Mouse (Mus musculus) midbrain, embryonic 11.5 days (tissue): ENCODE data around the gene Dmrt1. TPM values are rescaled to one million over a fixed set of nuclear protein-coding genes. Genes with fewer than 3 reads are reported as not detected.

Experiments used
- ATAC-seq: fragments of 200-750 bp; cut with Nextera tagmentation; 2 replicates; pipeline ENCODE4 v1.8.0; 2017; ENCODE audit warnings: moderate TSS enrichment, moderate library complexity; ENCODE audit not compliant: low FRiP score
- DNase-seq: peaks from one replicate; pipeline ENCODE4 v3.0.0; 2015; ENCODE audit warnings: low spot score; ENCODE audit errors: missing footprints
- H3K27ac ChIP-seq: fragments of 300-500 bp; sonication (generic); 2 replicates; pipeline ENCODE4 v1.5.1; 2014; ENCODE audit warnings: low read depth, low read length
- H3K27me3 ChIP-seq: fragments of 300-500 bp; sonication (generic); 2 replicates; pipeline ENCODE4 v1.6.1; 2014; ENCODE audit warnings: mild to moderate bottlenecking, low read length, moderate library complexity, mixed read lengths; ENCODE audit not compliant: control insufficient read depth, insufficient read depth
- H3K36me3 ChIP-seq: fragments of 300-500 bp; sonication (generic); 2 replicates; pipeline ENCODE4 v1.6.1; 2014; ENCODE audit warnings: mild to moderate bottlenecking, low read length, moderate library complexity, mixed read lengths; ENCODE audit not compliant: control insufficient read depth, insufficient read depth
- H3K4me1 ChIP-seq: fragments of 300-500 bp; sonication (generic); 2 replicates; pipeline ENCODE4 v1.6.1; 2014; ENCODE audit warnings: low read length; ENCODE audit not compliant: control insufficient read depth, insufficient read depth
- H3K4me2 ChIP-seq: fragments of 300-500 bp; sonication (generic); 2 replicates; pipeline ENCODE4 v1.6.1; 2014; ENCODE audit warnings: mild to moderate bottlenecking, moderate library complexity
- H3K4me3 ChIP-seq: fragments of 300-500 bp; sonication (generic); 2 replicates; pipeline ENCODE4 v1.5.1; 2014; ENCODE audit warnings: low read depth, low read length
- H3K9ac ChIP-seq: fragments of 300-500 bp; sonication (generic); 2 replicates; pipeline ENCODE4 v1.6.1; 2014; ENCODE audit warnings: low read length
- H3K9me3 ChIP-seq: fragments of 300-500 bp; sonication (generic); 2 replicates; pipeline ENCODE4 v1.6.1; 2016; ENCODE audit warnings: low read length; ENCODE audit not compliant: control insufficient read depth
- WGBS: fragments of 180-500 bp; shearing (Covaris S2); extraction: QIAGEN DNeasy Blood & Tissue Kit; methylation state at CpG from one replicate; pipeline ENCODE4 v1.1.7; 2014; 5-methylcytosine and 5-hydroxymethylcytosine counted together
- polyA plus RNA-seq: library from polyadenylated mRNA; unstranded; fragments of >200 nt; fragmentation: Nextera tagmentation; extraction: Ambion mirVana; gene quantifications from 2 replicates; pipeline ENCODE4 v1.2.1, GENCODE M21; 2014

Gene Dmrt1
- polyA plus RNA-seq, 1 experiment from 2014 or later = not detected

DNA sequence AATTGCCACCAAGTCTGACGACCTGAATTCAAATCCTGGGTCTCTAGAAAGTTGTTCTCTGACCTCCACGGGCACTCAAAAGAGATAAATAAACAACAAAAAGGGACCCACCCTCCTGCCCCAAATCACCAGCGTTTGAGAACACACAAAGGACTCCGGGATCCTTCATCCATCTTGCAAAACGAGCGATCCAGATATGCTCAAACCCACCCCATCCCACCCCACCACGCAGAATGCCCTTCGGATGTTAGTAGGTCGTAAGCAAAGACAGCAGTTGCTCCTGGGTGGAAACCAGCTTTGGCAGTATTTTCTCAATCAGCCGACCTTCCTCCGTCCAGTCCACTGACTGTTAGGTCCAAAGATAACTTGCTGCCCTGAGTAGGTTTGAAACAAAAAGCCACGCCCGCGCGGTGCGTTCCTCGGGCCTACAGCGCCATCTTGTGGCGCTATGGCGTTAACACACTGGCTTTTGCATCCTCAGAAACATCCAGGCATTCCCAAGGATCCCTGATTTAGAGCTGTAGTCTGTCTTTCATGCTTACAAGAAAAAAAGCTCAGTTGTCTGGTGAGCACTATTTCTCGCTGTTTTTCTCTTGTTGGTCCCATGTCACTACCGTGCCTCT lies 130.3 kb downstream of the Dmrt1 start:
- H3K27me3 ChIP-seq = no peaks in the 10 kb centered on the region
- ATAC-seq (peak; percentile 77), DNase-seq (peak; percentile 98)
- peaks cover 1% of the 10 kb centered on the region; the same call in 1 of the 2 replicates for H3K4me1 ChIP-seq
- WGBS = 18% methylated on average over 22 of the region's 22 CpGs
- peak overlapping the region; percentile 33 for H3K4me2 ChIP-seq
- H3K9ac ChIP-seq = peak overlapping the region; percentile 43; the same call in 1 of the 2 replicates
- peak overlapping the region; percentile 21 for H3K4me3 ChIP-seq
- H3K27ac ChIP-seq = no peak overlapping the region
- H3K36me3 ChIP-seq = no peaks in the 10 kb centered on the region
- no peaks in the 10 kb centered on the region for H3K9me3 ChIP-seq

DNA sequence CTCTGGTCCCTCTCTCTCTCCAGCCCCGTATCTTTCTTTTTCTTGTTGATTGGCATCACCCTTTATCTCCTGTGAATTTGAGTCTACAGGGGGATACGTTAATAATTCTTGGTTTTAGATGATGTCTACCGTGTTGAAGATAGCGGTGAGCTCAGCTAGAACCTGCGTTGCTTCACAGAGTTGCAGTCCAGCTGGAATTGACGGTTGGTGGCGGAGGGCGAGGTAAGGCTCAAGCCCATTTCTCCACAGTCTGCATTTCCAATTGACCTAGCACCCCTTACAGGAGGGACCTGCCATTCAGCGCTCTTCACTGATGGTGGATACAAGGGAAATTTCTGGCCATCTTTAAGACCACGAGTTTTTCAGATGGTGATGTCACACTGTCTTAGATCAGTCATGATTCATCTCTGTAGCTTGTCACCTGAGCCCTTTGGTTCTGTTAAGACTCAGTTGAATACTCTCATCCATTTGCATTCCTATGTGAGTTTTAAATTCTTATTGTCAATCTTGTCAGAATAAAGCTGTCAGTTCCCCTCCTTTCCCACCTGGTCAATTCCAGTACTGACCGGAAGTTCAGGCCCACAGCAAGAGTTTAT lies 133.4 kb downstream of the Dmrt1 start:
- 78% methylated on average over 11 of the region's 11 CpGs for WGBS
- H3K36me3 ChIP-seq = no peaks in the 10 kb centered on the region
- ATAC-seq (no peak), DNase-seq (peak; percentile 64)
- H3K4me1 ChIP-seq = peaks cover 6% of the 10 kb centered on the region
- H3K4me3 ChIP-seq = no peak overlapping the region
- no peak overlapping the region for H3K4me2 ChIP-seq
- no peak overlapping the region for H3K27ac ChIP-seq
- no peaks in the 10 kb centered on the region for H3K27me3 ChIP-seq
- no peak overlapping the region for H3K9ac ChIP-seq
- H3K9me3 ChIP-seq = no peaks in the 10 kb centered on the region; the same call in 1 of the 2 replicates

- Histone ChIP-seq H3K36me3 (no peaks in the 10 kb centered on the region), H3K27me3 (no peaks in the 10 kb centered on the region), H3K4me3 (no peak overlapping the region), H3K27ac (no peak overlapping the region), H3K9ac (no peak overlapping the region), H3K4me2 (no peak overlapping the region), H3K4me1 (peaks cover 6% of the 10 kb centered on the region), H3K9me3 (no peaks in the 10 kb centered on the region; the same call in 1 of the 2 replicates)
- WGBS = 91% methylated on average over 6 of the region's 6 CpGs
- ATAC-seq (no peak), DNase-seq (peak; percentile 61)
Observed at GRCm38 (mm10) chr19:25641786-25642185, 136.4 kb downstream of the Dmrt1 start.

- Histone ChIP-seq H3K27ac (no peak overlapping the region), H3K9me3 (no peaks in the 10 kb centered on the region; the same call in 1 of the 2 replicates), H3K27me3 (no peaks in the 10 kb centered on the region), H3K4me2 (no peak overlapping the region), H3K4me1 (no peaks in the 10 kb centered on the region), H3K4me3 (no peak overlapping the region), H3K36me3 (no peaks in the 10 kb centered on the region), H3K9ac (no peak overlapping the region)
- WGBS = 66% methylated on average over 3 of the region's 3 CpGs
- ATAC-seq = no peak
- peak; percentile 67 for DNase-seq
Observed at GRCm38 (mm10) chr19:25647136-25647535, 141.7 kb downstream of the Dmrt1 start.

- H3K36me3 ChIP-seq = no peaks in the 10 kb centered on the region
- no peaks in the 10 kb centered on the region for H3K4me1 ChIP-seq
- no peaks in the 10 kb centered on the region for H3K9me3 ChIP-seq
- H3K9ac ChIP-seq = no peak overlapping the region
- no peak overlapping the region for H3K4me3 ChIP-seq
- no peak for ATAC-seq
- no peaks in the 10 kb centered on the region for H3K27me3 ChIP-seq
- no peak overlapping the region for H3K4me2 ChIP-seq
- H3K27ac ChIP-seq = no peak overlapping the region
- WGBS = 69% methylated on average over 4 of the region's 4 CpGs
- peak; percentile 1 for DNase-seq
Observed at GRCm38 (mm10) chr19:25648701-25649100, 143.3 kb downstream of the Dmrt1 start.

- Histone ChIP-seq H3K9me3 (no peaks in the 10 kb centered on the region), H3K4me3 (no peak overlapping the region), H3K9ac (no peak overlapping the region), H3K27ac (no peak overlapping the region), H3K27me3 (no peaks in the 10 kb centered on the region), H3K36me3 (no peaks in the 10 kb centered on the region), H3K4me2 (no peak overlapping the region), H3K4me1 (no peaks in the 10 kb centered on the region)
- peak; percentile 21 for DNase-seq
- ATAC-seq = no peak
- 79% methylated on average over 10 of the region's 10 CpGs for WGBS
Observed at GRCm38 (mm10) chr19:25650474-25650873, 145.1 kb downstream of the Dmrt1 start.

- 82% methylated on average over 5 of the region's 5 CpGs for WGBS
- H3K27ac ChIP-seq = no peak overlapping the region
Observed at GRCm38 (mm10) chr19:25652560-25652959, 147.1 kb downstream of the Dmrt1 start.

More at GRCm38 (mm10) chr19:25652560-25652959, 147.1 kb downstream of the Dmrt1 start:
- Histone ChIP-seq H3K36me3 (no peaks in the 10 kb centered on the region), H3K4me2 (no peak overlapping the region), H3K9me3 (no peaks in the 10 kb centered on the region), H3K9ac (no peak overlapping the region), H3K4me3 (no peak overlapping the region), H3K4me1 (no peaks in the 10 kb centered on the region), H3K27me3 (no peaks in the 10 kb centered on the region)
- DNase-seq (peak; percentile 61), ATAC-seq (no peak)

Other genes starting within 250 kb of the Dmrt1 start
- 0.43 and 1.3 TPM in 2 replicates for gene Dmrt3, start 104.7 kb downstream of the Dmrt1 start, polyA plus RNA-seq
- 0.20 TPM in 1 of 2 replicates, not detected in the other for gene Dmrt2, start 166.8 kb downstream of the Dmrt1 start, polyA plus RNA-seq